Mouse (Mus musculus) liver, adult 2 months (tissue): ENCODE data around the gene Tbc1d5.

Experiments used
- CTCF ChIP-seq: fragments of 200-500 bp; IDR thresholded peaks from 2 replicates; pipeline ENCODE4 v1.5.1; 2011; ENCODE audit warnings: low read depth, low read length, control low read depth
- POLR2A ChIP-seq: fragments of 200-500 bp; IDR thresholded peaks from 2 replicates; pipeline ENCODE4 v1.6.1; 2011; ENCODE audit warnings: low read length, control low read depth; ENCODE audit not compliant: insufficient read depth; ENCODE audit errors: extremely low read depth

- TF ChIP-seq CTCF: no peak
- TF ChIP-seq POLR2A: no peak
Measured at GRCm38 (mm10) chr17:50762231-50762630, 416.9 kb downstream of the Tbc1d5 start.
